Mouse (Mus musculus): Measurements from ENCODE around the gene Mosmo. TPM values are rescaled to one million over a fixed set of nuclear protein-coding genes. Genes with fewer than 3 reads are reported as not detected.
"Not testable (repeated sequence)": the region's sequence is repeated elsewhere in the genome, so short reads cannot be mapped to it uniquely, and the experiment has no call there.

Gene Mosmo
- polyA plus RNA-seq, 1 experiment from 2014 or later, result 15.8 TPM

GRCm38 (mm10) chr7:120713951-120714350 is 36.5 kb downstream of the Mosmo start:
- H3K4me3 ChIP-seq (ENCODE audit: low read depth, low read length); H3K36me3 ChIP-seq (ENCODE audit: control insufficient read depth, insufficient read depth, low read length); H3K4me2 ChIP-seq (replicated peaks; ENCODE audit: low read depth, low read length); H3K27me3 ChIP-seq (ENCODE audit: control insufficient read depth, insufficient read depth, low read length); H3K4me1 ChIP-seq (ENCODE audit: control insufficient read depth, insufficient read depth, low read length); H3K9me3 ChIP-seq (ENCODE audit: control insufficient read depth, low read depth, low read length); H3K9ac ChIP-seq (replicated peaks; ENCODE audit: low read depth, low read length); H3K27ac ChIP-seq (ENCODE audit: low read length); ATAC-seq (ENCODE audit: insufficient number of reproducible peaks, insufficient read depth, low FRiP score, low read depth): not testable (repeated sequence)
- 89% methylated on average over 11 of the region's 11 CpGs for WGBS

- Histone ChIP-seq H3K27me3 (ENCODE audit: control insufficient read depth, insufficient read depth, low read length) (no peaks in the 10 kb centered on the region), H3K27ac (ENCODE audit: low read length) (no peak overlapping the region), H3K9ac (replicated peaks; ENCODE audit: low read depth, low read length) (no peak overlapping the region), H3K4me2 (replicated peaks; ENCODE audit: low read depth, low read length) (no peak overlapping the region), H3K36me3 (ENCODE audit: control insufficient read depth, insufficient read depth, low read length) (no peaks in the 10 kb centered on the region), H3K9me3 (ENCODE audit: control insufficient read depth, low read depth, low read length) (no peaks in the 10 kb centered on the region), H3K4me1 (ENCODE audit: control insufficient read depth, insufficient read depth, low read length) (no peaks in the 10 kb centered on the region), H3K4me3 (ENCODE audit: low read depth, low read length) (no peak overlapping the region)
- WGBS, result 59% methylated on average over 2 of the region's 2 CpGs
- ATAC-seq (ENCODE audit: insufficient number of reproducible peaks, insufficient read depth, low FRiP score, low read depth), result no peak
These were observed 39.8 kb downstream of the Mosmo start for GRCm38 (mm10) chr7:120717261-120717660.

- Histone ChIP-seq H3K4me1 (ENCODE audit: control insufficient read depth, insufficient read depth, low read length) (no peaks in the 10 kb centered on the region), H3K27ac (ENCODE audit: low read length) (no peak overlapping the region), H3K4me2 (replicated peaks; ENCODE audit: low read depth, low read length) (no peak overlapping the region), H3K9me3 (ENCODE audit: control insufficient read depth, low read depth, low read length) (no peaks in the 10 kb centered on the region), H3K36me3 (ENCODE audit: control insufficient read depth, insufficient read depth, low read length) (no peaks in the 10 kb centered on the region; the same call in 1 of the 2 replicates), H3K4me3 (ENCODE audit: low read depth, low read length) (no peak overlapping the region), H3K9ac (replicated peaks; ENCODE audit: low read depth, low read length) (no peak overlapping the region), H3K27me3 (ENCODE audit: control insufficient read depth, insufficient read depth, low read length) (no peaks in the 10 kb centered on the region)
- WGBS, result 91% methylated on average over 5 of the region's 5 CpGs
- ATAC-seq (ENCODE audit: insufficient number of reproducible peaks, insufficient read depth, low FRiP score, low read depth), result no peak
These were observed 43.6 kb downstream of the Mosmo start for GRCm38 (mm10) chr7:120721051-120721450.

- no peaks in the 10 kb centered on the region for H3K27me3 ChIP-seq (ENCODE audit: control insufficient read depth, insufficient read depth, low read length)
- no peak overlapping the region for H3K27ac ChIP-seq (ENCODE audit: low read length)
- 92% methylated on average over 8 of the region's 8 CpGs for WGBS
- ATAC-seq (ENCODE audit: insufficient number of reproducible peaks, insufficient read depth, low FRiP score, low read depth), result no peak
- H3K4me1 ChIP-seq (ENCODE audit: control insufficient read depth, insufficient read depth, low read length), result no peaks in the 10 kb centered on the region
- H3K9me3 ChIP-seq (ENCODE audit: control insufficient read depth, low read depth, low read length), result no peaks in the 10 kb centered on the region
- no peaks in the 10 kb centered on the region; the same call in 1 of the 2 replicates for H3K36me3 ChIP-seq (ENCODE audit: control insufficient read depth, insufficient read depth, low read length)
- H3K9ac ChIP-seq (replicated peaks; ENCODE audit: low read depth, low read length), result no peak overlapping the region
- H3K4me3 ChIP-seq (ENCODE audit: low read depth, low read length), result no peak overlapping the region
- no peak overlapping the region for H3K4me2 ChIP-seq (replicated peaks; ENCODE audit: low read depth, low read length)
These were observed 44.0 kb downstream of the Mosmo start for GRCm38 (mm10) chr7:120721456-120721855.

- H3K9me3 ChIP-seq (ENCODE audit: control insufficient read depth, low read depth, low read length), result no peaks in the 10 kb centered on the region
- ATAC-seq (ENCODE audit: insufficient number of reproducible peaks, insufficient read depth, low FRiP score, low read depth), result no peak
- no peaks in the 10 kb centered on the region for H3K4me1 ChIP-seq (ENCODE audit: control insufficient read depth, insufficient read depth, low read length)
- 88% methylated on average over 4 of the region's 4 CpGs for WGBS
- H3K4me3 ChIP-seq (ENCODE audit: low read depth, low read length), result no peak overlapping the region
- no peaks in the 10 kb centered on the region for H3K27me3 ChIP-seq (ENCODE audit: control insufficient read depth, insufficient read depth, low read length)
- no peaks in the 10 kb centered on the region; the same call in 1 of the 2 replicates for H3K36me3 ChIP-seq (ENCODE audit: control insufficient read depth, insufficient read depth, low read length)
- H3K9ac ChIP-seq (replicated peaks; ENCODE audit: low read depth, low read length), result no peak overlapping the region
- no peak overlapping the region for H3K27ac ChIP-seq (ENCODE audit: low read length)
- no peak overlapping the region for H3K4me2 ChIP-seq (replicated peaks; ENCODE audit: low read depth, low read length)
These were observed 44.6 kb downstream of the Mosmo start for GRCm38 (mm10) chr7:120722063-120722462.

GRCm38 (mm10) chr7:120722839-120723278 is 45.4 kb downstream of the Mosmo start:
- no peaks in the 10 kb centered on the region for H3K4me1 ChIP-seq (ENCODE audit: control insufficient read depth, insufficient read depth, low read length)
- H3K27ac ChIP-seq (ENCODE audit: low read length), result no peak overlapping the region
- WGBS, result 65% methylated on average over 8 of the region's 8 CpGs
- H3K27me3 ChIP-seq (ENCODE audit: control insufficient read depth, insufficient read depth, low read length), result no peaks in the 10 kb centered on the region
- no peak for ATAC-seq (ENCODE audit: insufficient number of reproducible peaks, insufficient read depth, low FRiP score, low read depth)
- H3K9ac ChIP-seq (replicated peaks; ENCODE audit: low read depth, low read length), result no peak overlapping the region
- no peaks in the 10 kb centered on the region for H3K9me3 ChIP-seq (ENCODE audit: control insufficient read depth, low read depth, low read length)
- peaks cover under 1% of the 10 kb centered on the region; the same call in 1 of the 2 replicates for H3K36me3 ChIP-seq (ENCODE audit: control insufficient read depth, insufficient read depth, low read length)
- no peak overlapping the region for H3K4me3 ChIP-seq (ENCODE audit: low read depth, low read length)
- no peak overlapping the region for H3K4me2 ChIP-seq (replicated peaks; ENCODE audit: low read depth, low read length)

- 93% methylated on average over 3 of the region's 3 CpGs for WGBS
- H3K9ac ChIP-seq (replicated peaks; ENCODE audit: low read depth, low read length), result no peak overlapping the region
- 0 out of 2 replicates have a peak, but pooled peaks have one; percentile 42 for ATAC-seq (ENCODE audit: insufficient number of reproducible peaks, insufficient read depth, low FRiP score, low read depth)
- H3K9me3 ChIP-seq (ENCODE audit: control insufficient read depth, low read depth, low read length), result no peaks in the 10 kb centered on the region
- no peaks in the 10 kb centered on the region for H3K27me3 ChIP-seq (ENCODE audit: control insufficient read depth, insufficient read depth, low read length)
- peaks cover 3% of the 10 kb centered on the region; the same call in 1 of the 2 replicates for H3K36me3 ChIP-seq (ENCODE audit: control insufficient read depth, insufficient read depth, low read length)
- 0 out of 2 replicates have a peak, but pooled peaks cover 5% of the 10 kb centered on the region for H3K4me1 ChIP-seq (ENCODE audit: control insufficient read depth, insufficient read depth, low read length)
- H3K4me3 ChIP-seq (ENCODE audit: low read depth, low read length), result no peak overlapping the region
- no peak overlapping the region for H3K27ac ChIP-seq (ENCODE audit: low read length)
- no peak overlapping the region for H3K4me2 ChIP-seq (replicated peaks; ENCODE audit: low read depth, low read length)
These were observed 50.2 kb downstream of the Mosmo start for GRCm38 (mm10) chr7:120727581-120727980.

- 51% methylated on average over 5 of the region's 5 CpGs for WGBS
- no peak for ATAC-seq (ENCODE audit: insufficient number of reproducible peaks, insufficient read depth, low FRiP score, low read depth)
- H3K4me3 ChIP-seq (ENCODE audit: low read depth, low read length), result no peak overlapping the region
These were observed 52.2 kb downstream of the Mosmo start for GRCm38 (mm10) chr7:120729635-120730034.

GRCm38 (mm10) chr7:120732906-120733305 is 55.5 kb downstream of the Mosmo start:
- ATAC-seq (ENCODE audit: insufficient number of reproducible peaks, insufficient read depth, low FRiP score, low read depth), result peak; percentile 88
- Histone ChIP-seq H3K4me3 (ENCODE audit: low read depth, low read length) (no peak overlapping the region), H3K27ac (ENCODE audit: low read length) (no peak overlapping the region), H3K27me3 (ENCODE audit: control insufficient read depth, insufficient read depth, low read length) (no peaks in the 10 kb centered on the region), H3K4me2 (replicated peaks; ENCODE audit: low read depth, low read length) (no peak overlapping the region), H3K4me1 (ENCODE audit: control insufficient read depth, insufficient read depth, low read length) (0 out of 2 replicates have a peak, but pooled peaks cover 5% of the 10 kb centered on the region), H3K9ac (replicated peaks; ENCODE audit: low read depth, low read length) (no peak overlapping the region), H3K36me3 (ENCODE audit: control insufficient read depth, insufficient read depth, low read length) (peaks cover 2% of the 10 kb centered on the region; the same call in 1 of the 2 replicates), H3K9me3 (ENCODE audit: control insufficient read depth, low read depth, low read length) (no peaks in the 10 kb centered on the region)
- 34% methylated on average over 7 of the region's 7 CpGs for WGBS

More at GRCm38 (mm10) chr7:120729635-120730034, 52.2 kb downstream of the Mosmo start:
- Histone ChIP-seq H3K4me2 (replicated peaks; ENCODE audit: low read depth, low read length) (no peak overlapping the region), H3K27me3 (ENCODE audit: control insufficient read depth, insufficient read depth, low read length) (no peaks in the 10 kb centered on the region), H3K27ac (ENCODE audit: low read length) (no peak overlapping the region), H3K9me3 (ENCODE audit: control insufficient read depth, low read depth, low read length) (no peaks in the 10 kb centered on the region), H3K9ac (replicated peaks; ENCODE audit: low read depth, low read length) (no peak overlapping the region), H3K4me1 (ENCODE audit: control insufficient read depth, insufficient read depth, low read length) (0 out of 2 replicates have a peak, but pooled peaks cover 5% of the 10 kb centered on the region), H3K36me3 (ENCODE audit: control insufficient read depth, insufficient read depth, low read length) (peaks cover 3% of the 10 kb centered on the region; the same call in 1 of the 2 replicates)
